Mouse (Mus musculus) heart, postnatal 25 days (tissue): ENCODE measurements around the gene Slc16a1. TPM values are rescaled to one million over a fixed set of nuclear protein-coding genes. Genes with fewer than 3 reads are reported as not detected.
A peak's percentile ranks its signal among the peaks of the same experiment; 100 is the strongest.

Source experiments
- DNase-seq: peaks from one replicate; pipeline ENCODE4 v3.0.0; 2022; ENCODE audit warnings: low spot score
- intact Hi-C: fragments of 180-260 bp; cut with DNase I; formaldehyde crosslinking; loops from one replicate; pipeline ENCODE4 v1.15.1; 2025
- total RNA-seq, 2 experiments: library from RNA; stranded (reverse); gene quantifications; 2 replicates each; pipeline ENCODE4 v1.2.3; 2021

Gene Slc16a1
- 100 to 1,000 TPM; 166 to 175 TPM for total RNA-seq

GRCm38 (mm10) chr3:104638403-104638779 lies at the start of gene Slc16a1:
Gene Slc16a1 (plus strand): TSS chr3:104638668.
- intact Hi-C loops, result no loop called here
- peak; percentile 79 for DNase-seq

GRCm38 (mm10) chr3:104596451-104597134 lies 41.9 kb upstream of the Slc16a1 start:
- intact Hi-C loops, result no loop called here
- no peak for DNase-seq

GRCm38 (mm10) chr3:104597135-104597764 lies 41.2 kb upstream of the Slc16a1 start:
- intact Hi-C loops, result no loop called here
- DNase-seq, result peak; percentile 61

- intact Hi-C loops, result no loop called here
- DNase-seq, result peak; percentile 45
Measured at GRCm38 (mm10) chr3:104599296-104600150, 38.9 kb upstream of the Slc16a1 start.

GRCm38 (mm10) chr3:104600691-104601090 lies 37.8 kb upstream of the Slc16a1 start:
- intact Hi-C loops, result no loop called here
- DNase-seq, result no peak

- intact Hi-C loops, result no loop called here
- DNase-seq, result no peak
Measured at GRCm38 (mm10) chr3:104601680-104602079, 36.8 kb upstream of the Slc16a1 start.

- intact Hi-C loops, result no loop called here
- no peak for DNase-seq
Measured at GRCm38 (mm10) chr3:104609690-104610380, 28.6 kb upstream of the Slc16a1 start.

GRCm38 (mm10) chr3:104610453-104611230 lies 27.8 kb upstream of the Slc16a1 start:
- DNase-seq, result no peak
- intact Hi-C loops, result no loop called here

- intact Hi-C loops, result no loop called here
- DNase-seq, result no peak
Measured at GRCm38 (mm10) chr3:104611951-104612350, 26.5 kb upstream of the Slc16a1 start.

- intact Hi-C loops, result no loop called here
- DNase-seq, result no peak
Measured at GRCm38 (mm10) chr3:104613102-104613501, 25.4 kb upstream of the Slc16a1 start.

- intact Hi-C loops, result no loop called here
Measured at GRCm38 (mm10) chr3:104614081-104614480, 24.4 kb upstream of the Slc16a1 start.

GRCm38 (mm10) chr3:104615216-104615615 lies 23.3 kb upstream of the Slc16a1 start:
- DNase-seq, result no peak
- intact Hi-C loops, result no loop called here

More at GRCm38 (mm10) chr3:104614081-104614480, 24.4 kb upstream of the Slc16a1 start:
- no peak for DNase-seq

GRCm38 (mm10) chr3:104616155-104616554 lies 22.3 kb upstream of the Slc16a1 start:
- no peak for DNase-seq
- intact Hi-C loops, result no loop called here

GRCm38 (mm10) chr3:104621841-104622240 lies 16.6 kb upstream of the Slc16a1 start:
- no peak for DNase-seq
- intact Hi-C loops, result no loop called here

GRCm38 (mm10) chr3:104629810-104630209 lies 8.7 kb upstream of the Slc16a1 start:
- no peak for DNase-seq
- intact Hi-C loops, result no loop called here

- no peak for DNase-seq
- intact Hi-C loops, result no loop called here
Measured at GRCm38 (mm10) chr3:104630941-104631340, 7.5 kb upstream of the Slc16a1 start.

GRCm38 (mm10) chr3:104632560-104633162 lies 5.8 kb upstream of the Slc16a1 start:
- intact Hi-C loops, result no loop called here

GRCm38 (mm10) chr3:104636491-104636890 lies 2.0 kb upstream of the Slc16a1 start:
- DNase-seq, result no peak

More at GRCm38 (mm10) chr3:104632560-104633162, 5.8 kb upstream of the Slc16a1 start:
- DNase-seq, result no peak

More at GRCm38 (mm10) chr3:104636491-104636890, 2.0 kb upstream of the Slc16a1 start:
- intact Hi-C loops, result no loop called here
